Mouse (Mus musculus): ENCODE measurements around the gene Psma4. TPM values are rescaled to one million over a fixed set of nuclear protein-coding genes. Genes with fewer than 3 reads are reported as not detected.
"Not testable (repeated sequence)": the region's sequence is repeated elsewhere in the genome, so short reads cannot be mapped to it uniquely, and the experiment has no call there.

Gene Psma4
- 202 and 203 TPM in 2 replicates for total RNA-seq (2021)
- long read RNA-seq, transcript Psma4-201 (9 exons, 1,165 nt): major isoform, 64 of 71 reads
- long read RNA-seq, partial matches to known transcripts: 3 of 71 reads
- long read RNA-seq, other reads (novel, unspliced or antisense): 4 of 71 reads

- DNase-seq: peak; percentile 94
Observed at GRCm38 (mm10) chr9:54950575-54951321, at the start of gene Psma4, which contains the start of gene AY074887. Psma4 (plus strand) TSS chr9:54950790. AY074887 (minus strand) TSS chr9:54950998.

- DNase-seq: no peak
Observed at GRCm38 (mm10) chr9:54909446-54909845, 41.1 kb upstream of the Psma4 start.

GRCm38 (mm10) chr9:54915576-54915975 lies 35.0 kb upstream of the Psma4 start:
- DNase-seq: no peak

GRCm38 (mm10) chr9:54916401-54916800 lies 34.2 kb upstream of the Psma4 start:
- DNase-seq: no peak

GRCm38 (mm10) chr9:54917010-54917677 lies 33.4 kb upstream of the Psma4 start, which contains the start of gene Hykk:
Hykk (plus strand) TSS chr9:54917283.
- DNase-seq: peak; percentile 81

GRCm38 (mm10) chr9:54918191-54918590 lies 32.4 kb upstream of the Psma4 start:
- no peak for DNase-seq

- no peak for DNase-seq
Observed at GRCm38 (mm10) chr9:54918781-54919180, 31.8 kb upstream of the Psma4 start.

GRCm38 (mm10) chr9:54919946-54920345 lies 30.6 kb upstream of the Psma4 start:
- no peak for DNase-seq

- no peak for DNase-seq
Observed at GRCm38 (mm10) chr9:54930741-54931140, 19.8 kb upstream of the Psma4 start.

- DNase-seq: no peak
Observed at GRCm38 (mm10) chr9:54931765-54932164, 18.8 kb upstream of the Psma4 start.

GRCm38 (mm10) chr9:54932379-54932778 lies 18.2 kb upstream of the Psma4 start:
- no peak for DNase-seq

GRCm38 (mm10) chr9:54942071-54942470 lies 8.5 kb upstream of the Psma4 start:
- DNase-seq: no peak

GRCm38 (mm10) chr9:54944467-54944866 lies 6.1 kb upstream of the Psma4 start:
- no peak for DNase-seq

- no peak for DNase-seq
Observed at GRCm38 (mm10) chr9:54946256-54946655, 4.3 kb upstream of the Psma4 start.

- DNase-seq: no peak
Observed at GRCm38 (mm10) chr9:54949465-54949864, 1.1 kb upstream of the Psma4 start.

GRCm38 (mm10) chr9:54950162-54950561 lies 428 bp upstream of the Psma4 start:
- DNase-seq: not testable (repeated sequence)

- no peak for DNase-seq
Observed at GRCm38 (mm10) chr9:54961059-54961458, 10.5 kb downstream of the Psma4 start.

- no peak for DNase-seq
Observed at GRCm38 (mm10) chr9:54963669-54964068, 13.1 kb downstream of the Psma4 start.

GRCm38 (mm10) chr9:54969972-54970637 lies 19.5 kb downstream of the Psma4 start:
- no peak for DNase-seq

GRCm38 (mm10) chr9:54980674-54981073 lies 30.1 kb downstream of the Psma4 start, which contains the start of gene Chrna5:
Chrna5 (plus strand) TSS chr9:54980880.
- DNase-seq: no peak

GRCm38 (mm10) chr9:54981291-54982191 lies 31.0 kb downstream of the Psma4 start:
- peak; percentile 33 for DNase-seq

- no peak for DNase-seq
Observed at GRCm38 (mm10) chr9:54982401-54982800, 31.8 kb downstream of the Psma4 start.
